Mouse (Mus musculus) neural tube, embryonic 12.5 days (tissue): ENCODE results near the gene Aes. TPM values are rescaled to one million over a fixed set of nuclear protein-coding genes. Genes with fewer than 3 reads are reported as not detected.

Experiments
- ATAC-seq: fragments of 200-750 bp; cut with Nextera tagmentation; 2 replicates; pipeline ENCODE4 v1.8.0; 2017; ENCODE audit warnings: low read depth, mild to moderate bottlenecking, moderate TSS enrichment, moderate library complexity; ENCODE audit not compliant: low FRiP score
- H3K27ac ChIP-seq: fragments of 300-500 bp; sonication (generic); 2 replicates; pipeline ENCODE4 v1.5.1; 2016
- H3K27me3 ChIP-seq: fragments of 300-500 bp; sonication (generic); replicated peaks from 2 replicates; pipeline ENCODE4 v1.6.1; 2016; ENCODE audit warnings: mild to moderate bottlenecking
- H3K36me3 ChIP-seq: fragments of 300-500 bp; sonication (generic); 2 replicates; pipeline ENCODE4 v1.6.1; 2016; ENCODE audit warnings: mild to moderate bottlenecking
- H3K4me1 ChIP-seq: fragments of 300-500 bp; sonication (generic); 2 replicates; pipeline ENCODE4 v1.6.1; 2016
- H3K4me2 ChIP-seq: fragments of 300-500 bp; sonication (generic); replicated peaks from 2 replicates; pipeline ENCODE4 v1.6.1; 2016; ENCODE audit warnings: mild to moderate bottlenecking
- H3K4me3 ChIP-seq: fragments of 300-500 bp; sonication (generic); 2 replicates; pipeline ENCODE4 v1.5.1; 2016
- H3K9ac ChIP-seq: fragments of 300-500 bp; sonication (generic); 2 replicates; pipeline ENCODE4 v1.6.1; 2016; ENCODE audit warnings: mild to moderate bottlenecking
- H3K9me3 ChIP-seq: fragments of 300-500 bp; sonication (generic); 2 replicates; pipeline ENCODE4 v1.6.1; 2016; ENCODE audit warnings: mild to moderate bottlenecking
- WGBS: fragments of 180-500 bp; shearing (Covaris S2); methylation state at CpG from one replicate; pipeline ENCODE4 v1.1.7; 2016; 5-methylcytosine and 5-hydroxymethylcytosine counted together
- polyA plus RNA-seq: library from polyadenylated mRNA; unstranded; fragments of >200 nt; fragmentation: Nextera tagmentation; extraction: Ambion mirVana; gene quantifications from 2 replicates; pipeline ENCODE4 v1.2.1, GENCODE M21; 2016

The Aes gene
- polyA plus RNA-seq, 1 experiment from 2014 or later = 569 TPM

- peaks cover 33% of the 10 kb centered on the region for H3K4me1 ChIP-seq
- H3K4me3 ChIP-seq = peak overlapping the region; percentile 29
- peak overlapping the region; percentile 67 for H3K4me2 ChIP-seq
- H3K27ac ChIP-seq = peak overlapping the region; percentile 69; the same call in 1 of the 2 replicates
- H3K36me3 ChIP-seq = peaks cover 3% of the 10 kb centered on the region; the same call in 1 of the 2 replicates
- peak; percentile 19; the same call in 1 of the 2 replicates for ATAC-seq
- H3K9me3 ChIP-seq = no peaks in the 10 kb centered on the region
- peaks cover 8% of the 10 kb centered on the region; the same call in 1 of the 2 replicates for H3K27me3 ChIP-seq
- 22% methylated on average over 29 of the region's 29 CpGs for WGBS
- H3K9ac ChIP-seq = peak overlapping the region; percentile 38; the same call in 1 of the 2 replicates
Observed at GRCm38 (mm10) chr10:81604968-81605665, 45.8 kb downstream of the Aes start.

- peak overlapping the region; percentile 29 for H3K4me3 ChIP-seq
- 5% methylated on average over 14 of the region's 14 CpGs for WGBS
- H3K27ac ChIP-seq = peak overlapping the region; percentile 69; the same call in 1 of the 2 replicates
- peaks cover 3% of the 10 kb centered on the region; the same call in 1 of the 2 replicates for H3K36me3 ChIP-seq
- H3K4me1 ChIP-seq = peaks cover 31% of the 10 kb centered on the region
- H3K4me2 ChIP-seq = peak overlapping the region; percentile 67
- no peaks in the 10 kb centered on the region for H3K9me3 ChIP-seq
- H3K9ac ChIP-seq = peak overlapping the region; percentile 38
- H3K27me3 ChIP-seq = peaks cover 7% of the 10 kb centered on the region; the same call in 1 of the 2 replicates
- ATAC-seq = peak; percentile 2; the same call in 1 of the 2 replicates
Observed at GRCm38 (mm10) chr10:81605666-81605973, 46.3 kb downstream of the Aes start.

DNA sequence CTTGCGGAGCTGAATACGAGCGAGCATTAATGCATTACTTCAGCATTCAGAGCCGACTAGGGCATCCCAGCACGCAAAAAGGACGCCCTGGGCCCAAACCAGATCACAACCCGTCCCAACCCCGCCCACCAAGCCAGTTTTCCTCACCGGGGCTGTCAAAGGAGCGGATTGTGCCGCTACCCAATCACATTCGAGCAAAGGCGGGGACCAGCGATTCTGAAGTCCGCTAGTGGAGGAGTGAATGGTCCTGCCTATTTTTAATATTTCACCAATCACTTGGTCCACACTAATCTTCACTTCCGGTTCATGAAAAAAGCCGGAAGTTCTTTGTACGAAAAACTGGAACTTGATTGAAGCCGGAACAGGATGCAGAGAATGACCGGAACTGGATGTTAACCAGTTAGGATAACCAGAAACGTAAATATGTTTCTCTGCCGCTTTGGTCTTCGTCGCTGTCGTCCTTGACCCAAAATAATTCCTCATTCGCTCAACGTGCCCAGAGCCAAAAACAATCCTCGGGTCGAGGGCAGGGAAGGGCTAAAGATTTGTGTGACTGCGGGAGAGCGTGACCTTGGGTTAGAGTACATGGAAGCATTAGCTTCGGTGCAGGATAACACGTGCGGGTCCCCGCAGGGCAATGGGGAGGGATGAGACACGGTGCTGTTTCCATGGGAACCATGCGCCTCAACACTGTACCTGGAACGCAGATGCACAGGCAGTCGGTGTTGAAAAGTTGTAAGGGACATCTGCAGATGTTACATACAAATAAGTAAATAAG, 46.9 kb downstream of the Aes start, which contains the start of gene BC025920:
Gene BC025920 (plus strand): TSS at position 297 of the 778 bp plus-strand sequence.
- peak within 1 kb of the TSS; percentile 71 for H3K27ac ChIP-seq
- under 1% methylated on average over 39 of the region's 39 CpGs for WGBS
- peak within 1 kb of the TSS; percentile 67 for H3K4me2 ChIP-seq
- peaks cover 27% of the 10 kb centered on the region for H3K4me1 ChIP-seq
- H3K9ac ChIP-seq = peak within 1 kb of the TSS; percentile 55
- H3K27me3 ChIP-seq = peaks cover 7% of the 10 kb centered on the region; the same call in 1 of the 2 replicates
- peak within 1 kb of the TSS; percentile 47 for H3K4me3 ChIP-seq
- no peaks in the 10 kb centered on the region for H3K9me3 ChIP-seq
- ATAC-seq = peak; percentile 90
- peaks cover 3% of the 10 kb centered on the region; the same call in 1 of the 2 replicates for H3K36me3 ChIP-seq

GRCm38 (mm10) chr10:81608308-81608707, 49.0 kb downstream of the Aes start:
- H3K27me3 ChIP-seq = no peaks in the 10 kb centered on the region
- no peak overlapping the region for H3K4me2 ChIP-seq
- H3K9me3 ChIP-seq = no peaks in the 10 kb centered on the region
- no peak overlapping the region for H3K4me3 ChIP-seq
- H3K36me3 ChIP-seq = peaks cover 3% of the 10 kb centered on the region; the same call in 1 of the 2 replicates
- no peak overlapping the region for H3K9ac ChIP-seq
- H3K4me1 ChIP-seq = peaks cover 14% of the 10 kb centered on the region; the same call in 1 of the 2 replicates
- no peak overlapping the region for H3K27ac ChIP-seq
- WGBS = 95% methylated on average over 1 of the region's 1 CpGs
- ATAC-seq = no peak

GRCm38 (mm10) chr10:81612779-81613178, 53.5 kb downstream of the Aes start:
- peaks cover 6% of the 10 kb centered on the region; the same call in 1 of the 2 replicates for H3K4me1 ChIP-seq
- 74% methylated on average over 3 of the region's 3 CpGs for whole genome bisulfite sequencing
- H3K27ac ChIP-seq = no peak overlapping the region
- no peaks in the 10 kb centered on the region for H3K27me3 ChIP-seq
- no peak overlapping the region for H3K9ac ChIP-seq
- H3K4me2 ChIP-seq = no peak overlapping the region
- peaks cover 3% of the 10 kb centered on the region; the same call in 1 of the 2 replicates for H3K36me3 ChIP-seq
- no peak for ATAC-seq
- H3K4me3 ChIP-seq = no peak overlapping the region
- no peaks in the 10 kb centered on the region for H3K9me3 ChIP-seq

GRCm38 (mm10) chr10:81615486-81615885, 56.2 kb downstream of the Aes start:
- peaks cover 2% of the 10 kb centered on the region; the same call in 1 of the 2 replicates for H3K36me3 ChIP-seq
- H3K4me3 ChIP-seq = no peak overlapping the region
- 38% methylated on average over 6 of the region's 6 CpGs for WGBS
- H3K4me2 ChIP-seq = no peak overlapping the region
- no peak overlapping the region for H3K27ac ChIP-seq
- peaks cover 6% of the 10 kb centered on the region; the same call in 1 of the 2 replicates for H3K4me1 ChIP-seq
- no peaks in the 10 kb centered on the region for H3K9me3 ChIP-seq
- ATAC-seq = no peak
- no peak overlapping the region for H3K9ac ChIP-seq
- no peaks in the 10 kb centered on the region for H3K27me3 ChIP-seq

Other genes starting within 250 kb of the Aes start
- gene Cactin, start 238.4 kb upstream of the Aes start, polyA plus RNA-seq = 54.1 and 54.9 TPM in 2 replicates
- 3.8 and 4.7 TPM in 2 replicates for gene Tbxa2r, start 230.8 kb upstream of the Aes start, polyA plus RNA-seq
- not detected in 2 replicates for gene Gipc3, start 216.2 kb upstream of the Aes start, polyA plus RNA-seq
- gene Hmg20b, start 209.0 kb upstream of the Aes start, polyA plus RNA-seq = 95.6 TPM in 2 replicates
- gene Mfsd12, start 202.0 kb upstream of the Aes start, polyA plus RNA-seq = 16.0 and 16.8 TPM in 2 replicates
- gene 4930404N11Rik, start 193.7 kb upstream of the Aes start, polyA plus RNA-seq = 0.80 and 1.1 TPM in 2 replicates
- 136 and 138 TPM in 2 replicates for gene Fzr1, start 181.0 kb upstream of the Aes start, polyA plus RNA-seq
- gene Dohh, start 175.1 kb upstream of the Aes start, polyA plus RNA-seq = 75.6 and 77.9 TPM in 2 replicates
- gene Gm48551, start 175.0 kb upstream of the Aes start, polyA plus RNA-seq = 5.0 and 5.3 TPM in 2 replicates
- 2.3 and 2.5 TPM in 2 replicates for gene Gm48552, start 170.5 kb upstream of the Aes start, polyA plus RNA-seq
- gene Smim24, start 166.4 kb upstream of the Aes start, polyA plus RNA-seq = 2.1 and 2.7 TPM in 2 replicates
- 21.7 and 22.2 TPM in 2 replicates for gene Nfic, start 103.9 kb upstream of the Aes start, polyA plus RNA-seq
- 32.3 and 33.0 TPM in 2 replicates for gene Celf5, start 76.8 kb upstream of the Aes start, polyA plus RNA-seq
- 73.2 and 78.4 TPM in 2 replicates for gene Ncln, start 63.1 kb upstream of the Aes start, polyA plus RNA-seq
- gene S1pr4, start 59.4 kb upstream of the Aes start, polyA plus RNA-seq = 0.51 and 0.56 TPM in 2 replicates
- 0.81 and 1.2 TPM in 2 replicates for gene Gna15, start 35.3 kb upstream of the Aes start, polyA plus RNA-seq
- 77.6 and 78.3 TPM in 2 replicates for gene Gna11, start 14.3 kb upstream of the Aes start, polyA plus RNA-seq
- 18.1 and 19.6 TPM in 2 replicates for gene Tle2, start 15.1 kb downstream of the Aes start, polyA plus RNA-seq
- 6.4 and 7.3 TPM in 2 replicates for gene Tle6, start 41.6 kb downstream of the Aes start, polyA plus RNA-seq
- gene BC025920, start 46.8 kb downstream of the Aes start, polyA plus RNA-seq = 1.4 and 2.3 TPM in 2 replicates
- 53.3 and 56.6 TPM in 2 replicates for gene Sirt6, start 68.3 kb downstream of the Aes start, polyA plus RNA-seq
- gene Ankrd24, start 69.1 kb downstream of the Aes start, polyA plus RNA-seq = 8.8 and 9.0 TPM in 2 replicates
- 6.1 and 6.2 TPM in 2 replicates for gene Gm10778, start 89.6 kb downstream of the Aes start, polyA plus RNA-seq
- 18.1 and 21.9 TPM in 2 replicates for gene Zfp433, start 145.3 kb downstream of the Aes start, polyA plus RNA-seq
- gene Gm3055, start 211.7 kb downstream of the Aes start, polyA plus RNA-seq = 9.2 and 14.6 TPM in 2 replicates